Mouse (Mus musculus): ENCODE measurements at regions not wholly inside any gene's neighbourhood (a gene's known extent, or its start where the extent isn't known, plus 50 kb on each side); places are given as distances from the start of the nearest gene placed in this dataset.

GRCm38 (mm10) chr2:118015182-118015581, 96.5 kb upstream of the Thbs1 start:
- H3K4me2 ChIP-seq, result no peak overlapping the region
- ATAC-seq (replicated peaks; ENCODE audit: insufficient number of reproducible peaks, insufficient read depth, low FRiP score, low read depth), result no peak
- no peak overlapping the region for H3K4me3 ChIP-seq
- H3K9ac ChIP-seq, result no peak overlapping the region
- H3K4me1 ChIP-seq (replicated peaks), result no peaks in the 10 kb centered on the region
- 67% methylated on average over 1 of the region's 1 CpGs for WGBS
- no peaks in the 10 kb centered on the region for H3K27me3 ChIP-seq
- H3K27ac ChIP-seq, result no peak overlapping the region
- no peaks in the 10 kb centered on the region for H3K9me3 ChIP-seq (replicated peaks)
- H3K36me3 ChIP-seq, result no peaks in the 10 kb centered on the region

DNA sequence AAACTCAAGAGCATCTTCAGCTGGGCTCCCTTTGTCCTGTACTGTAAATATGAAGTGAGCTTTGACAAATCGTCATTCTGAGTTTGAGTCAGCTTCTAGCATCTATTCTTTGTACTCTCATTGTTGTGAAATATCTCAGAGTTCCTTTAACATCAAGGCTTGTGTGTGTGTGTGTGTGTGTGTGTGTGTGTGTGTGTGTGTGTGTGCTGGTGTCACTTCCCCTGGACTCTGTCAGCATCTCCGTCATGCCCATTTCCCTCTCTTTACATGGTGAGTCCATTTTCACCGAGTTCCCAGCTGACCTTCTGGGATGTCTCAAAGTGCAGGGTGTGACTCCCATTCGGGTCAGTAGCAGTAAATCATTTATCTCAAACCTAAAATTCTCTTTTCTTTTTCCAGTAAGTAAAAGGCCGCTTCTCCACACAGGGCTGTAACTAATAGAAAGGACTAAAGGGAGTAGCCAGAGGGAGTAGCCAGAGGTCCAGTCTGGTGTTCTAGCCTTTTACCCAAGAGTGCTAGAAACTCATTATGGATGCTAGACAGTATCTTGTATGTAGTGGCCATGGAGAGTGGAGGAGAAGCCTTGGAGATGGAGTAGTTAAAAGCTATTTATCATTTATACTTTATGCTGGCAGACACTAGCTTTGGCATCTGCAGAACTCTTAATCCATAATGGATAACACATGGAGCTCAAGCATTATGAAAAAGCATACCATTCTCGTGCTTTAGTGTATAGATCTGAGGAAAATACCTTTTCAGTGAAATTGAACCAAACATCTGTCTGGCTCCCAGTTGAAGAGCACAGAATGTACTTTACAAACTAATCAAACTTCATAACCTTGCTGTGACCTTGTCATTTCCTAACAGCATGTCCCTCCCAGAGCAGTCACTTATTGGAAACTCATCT, 85.6 kb upstream of the Thbs1 start:
- Histone ChIP-seq H3K9ac (no peak overlapping the region), H3K9me3 (replicated peaks) (no peaks in the 10 kb centered on the region), H3K27me3 (no peaks in the 10 kb centered on the region), H3K36me3 (no peaks in the 10 kb centered on the region), H3K4me2 (no peak overlapping the region), H3K27ac (no peak overlapping the region), H3K4me3 (no peak overlapping the region), H3K4me1 (replicated peaks) (no peaks in the 10 kb centered on the region)
- ATAC-seq (replicated peaks; ENCODE audit: insufficient number of reproducible peaks, insufficient read depth, low FRiP score, low read depth), result no peak
- WGBS, result 68% methylated on average over 6 of the region's 6 CpGs

- no peak overlapping the region for H3K4me2 ChIP-seq
- ATAC-seq (replicated peaks; ENCODE audit: insufficient number of reproducible peaks, insufficient read depth, low FRiP score, low read depth), result no peak
- H3K9ac ChIP-seq, result no peak overlapping the region
- H3K4me3 ChIP-seq, result no peak overlapping the region
- H3K36me3 ChIP-seq, result no peaks in the 10 kb centered on the region
- no peaks in the 10 kb centered on the region for H3K4me1 ChIP-seq (replicated peaks)
- peak overlapping the region; percentile 5; the same call in 1 of the 2 replicates for H3K27ac ChIP-seq
- WGBS, result 53% methylated on average over 1 of the region's 1 CpGs
- H3K9me3 ChIP-seq (replicated peaks), result no peaks in the 10 kb centered on the region
- H3K27me3 ChIP-seq, result no peaks in the 10 kb centered on the region
Measured at GRCm38 (mm10) chr2:118028881-118029280, 82.8 kb upstream of the Thbs1 start.

- no peaks in the 10 kb centered on the region for H3K36me3 ChIP-seq
- H3K4me2 ChIP-seq, result no peak overlapping the region
- ATAC-seq (replicated peaks; ENCODE audit: insufficient number of reproducible peaks, insufficient read depth, low FRiP score, low read depth), result no peak
- H3K4me3 ChIP-seq, result no peak overlapping the region
- no peaks in the 10 kb centered on the region for H3K9me3 ChIP-seq (replicated peaks)
- 65% methylated on average over 1 of the region's 1 CpGs for WGBS
- no peak overlapping the region for H3K9ac ChIP-seq
- no peak overlapping the region for H3K27ac ChIP-seq
- no peaks in the 10 kb centered on the region for H3K27me3 ChIP-seq
- no peaks in the 10 kb centered on the region for H3K4me1 ChIP-seq (replicated peaks)
Measured at GRCm38 (mm10) chr2:118029470-118030108, 82.1 kb upstream of the Thbs1 start.

DNA sequence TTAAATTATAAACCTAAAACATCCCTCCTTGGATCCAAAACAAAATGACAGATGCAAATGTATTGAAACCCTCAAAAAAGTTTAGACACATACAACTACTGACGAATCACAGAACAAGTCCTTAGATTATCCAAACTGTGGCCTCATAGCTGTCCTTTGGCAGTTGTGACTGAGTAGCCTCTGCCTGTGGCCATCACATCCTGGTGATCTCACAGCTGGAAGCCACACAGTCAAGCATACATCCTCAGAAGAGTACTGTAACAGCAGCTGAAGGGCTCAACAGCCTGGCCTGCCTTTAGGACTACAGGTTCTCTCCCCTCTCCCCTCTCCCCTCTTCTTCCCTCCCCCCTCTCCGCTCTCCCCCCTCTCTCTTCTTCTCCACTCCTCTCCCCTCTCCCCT, 80.0 kb upstream of the Thbs1 start:
- Histone ChIP-seq H3K4me3 (no peak overlapping the region), H3K4me2 (no peak overlapping the region), H3K9ac (no peak overlapping the region), H3K27ac (no peak overlapping the region), H3K36me3 (no peaks in the 10 kb centered on the region), H3K4me1 (replicated peaks) (no peaks in the 10 kb centered on the region), H3K9me3 (replicated peaks) (no peaks in the 10 kb centered on the region), H3K27me3 (no peaks in the 10 kb centered on the region)
- no peak for ATAC-seq (replicated peaks; ENCODE audit: insufficient number of reproducible peaks, insufficient read depth, low FRiP score, low read depth)
- WGBS, result 81% methylated on average over 2 of the region's 2 CpGs

- Histone ChIP-seq H3K4me3 (no peak overlapping the region), H3K27me3 (no peaks in the 10 kb centered on the region), H3K4me2 (no peak overlapping the region), H3K4me1 (replicated peaks) (no peaks in the 10 kb centered on the region), H3K9ac (no peak overlapping the region), H3K36me3 (no peaks in the 10 kb centered on the region), H3K27ac (no peak overlapping the region), H3K9me3 (replicated peaks) (no peaks in the 10 kb centered on the region)
- WGBS, result 79% methylated on average over 4 of the region's 4 CpGs
- ATAC-seq (replicated peaks; ENCODE audit: insufficient number of reproducible peaks, insufficient read depth, low FRiP score, low read depth), result no peak
Measured at GRCm38 (mm10) chr2:118033377-118033776, 78.3 kb upstream of the Thbs1 start.

DNA sequence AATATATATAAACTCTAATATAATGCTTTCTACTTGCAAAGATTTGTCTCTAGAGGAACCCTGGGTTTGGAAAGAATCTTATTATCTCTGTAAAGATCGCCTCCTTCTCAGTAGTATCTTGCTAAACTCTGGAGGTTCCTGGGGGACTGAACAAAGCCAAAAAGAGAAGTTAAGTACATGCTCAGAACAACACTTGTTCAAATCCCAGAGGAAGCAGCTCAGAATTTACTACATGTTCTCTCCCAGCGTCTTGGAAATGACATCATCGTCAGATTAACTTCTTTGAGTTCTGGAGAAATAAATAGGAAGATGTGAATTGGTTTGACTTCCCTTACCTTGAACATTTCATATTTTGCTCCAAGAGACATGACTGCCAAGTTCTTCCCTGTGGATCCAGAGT, 77.7 kb upstream of the Thbs1 start:
- no peak overlapping the region for H3K9ac ChIP-seq
- 58% methylated on average over 3 of the region's 3 CpGs for WGBS
- H3K4me3 ChIP-seq, result no peak overlapping the region
- peaks cover 5% of the 10 kb centered on the region; the same call in 1 of the 2 replicates for H3K4me1 ChIP-seq (replicated peaks)
- no peaks in the 10 kb centered on the region for H3K36me3 ChIP-seq
- no peaks in the 10 kb centered on the region for H3K27me3 ChIP-seq
- no peak for ATAC-seq (replicated peaks; ENCODE audit: insufficient number of reproducible peaks, insufficient read depth, low FRiP score, low read depth)
- H3K4me2 ChIP-seq, result no peak overlapping the region
- no peak overlapping the region for H3K27ac ChIP-seq
- no peaks in the 10 kb centered on the region for H3K9me3 ChIP-seq (replicated peaks)

DNA sequence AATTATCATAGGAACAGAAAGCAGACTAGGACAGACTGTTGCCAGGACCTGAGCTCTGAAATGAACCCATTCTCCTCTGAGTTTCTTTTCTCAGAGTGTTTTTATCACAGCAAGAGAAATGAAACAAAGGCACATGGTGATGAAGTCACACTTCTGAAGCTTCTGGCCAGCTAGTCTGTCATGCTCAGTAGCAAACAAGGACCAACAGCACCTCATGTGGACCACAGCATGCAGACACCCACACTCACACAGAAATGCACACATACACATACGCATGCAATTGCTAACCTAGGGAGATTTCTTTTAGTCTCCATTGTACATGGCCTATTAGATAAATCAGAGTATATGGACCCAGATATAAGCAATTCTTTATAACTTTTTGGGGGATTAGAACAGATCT, 76.3 kb upstream of the Thbs1 start:
- 96% methylated on average over 1 of the region's 1 CpGs for WGBS
- H3K9ac ChIP-seq, result no peak overlapping the region
- no peak overlapping the region for H3K4me3 ChIP-seq
- no peaks in the 10 kb centered on the region for H3K9me3 ChIP-seq (replicated peaks)
- no peaks in the 10 kb centered on the region for H3K36me3 ChIP-seq
- H3K4me2 ChIP-seq, result no peak overlapping the region
- peaks cover 11% of the 10 kb centered on the region for H3K4me1 ChIP-seq (replicated peaks)
- no peak overlapping the region for H3K27ac ChIP-seq
- no peaks in the 10 kb centered on the region for H3K27me3 ChIP-seq
- no peak for ATAC-seq (replicated peaks; ENCODE audit: insufficient number of reproducible peaks, insufficient read depth, low FRiP score, low read depth)

- no peak overlapping the region for H3K4me3 ChIP-seq
- no peaks in the 10 kb centered on the region for H3K27me3 ChIP-seq
- H3K9ac ChIP-seq, result no peak overlapping the region
- 52% methylated on average over 16 of the region's 16 CpGs for WGBS
- peak; percentile 80 for ATAC-seq (replicated peaks; ENCODE audit: insufficient number of reproducible peaks, insufficient read depth, low FRiP score, low read depth)
- H3K9me3 ChIP-seq (replicated peaks), result no peaks in the 10 kb centered on the region
- peaks cover 11% of the 10 kb centered on the region for H3K4me1 ChIP-seq (replicated peaks)
- no peaks in the 10 kb centered on the region for H3K36me3 ChIP-seq
- H3K27ac ChIP-seq, result peak overlapping the region; percentile 63
- H3K4me2 ChIP-seq, result no peak overlapping the region
Measured at GRCm38 (mm10) chr2:118038859-118039818, 72.5 kb upstream of the Thbs1 start.

- Histone ChIP-seq H3K4me2 (no peak overlapping the region), H3K9me3 (replicated peaks) (no peaks in the 10 kb centered on the region), H3K4me3 (no peak overlapping the region), H3K4me1 (replicated peaks) (peaks cover 11% of the 10 kb centered on the region), H3K9ac (no peak overlapping the region), H3K27ac (peak overlapping the region; percentile 63), H3K27me3 (no peaks in the 10 kb centered on the region), H3K36me3 (no peaks in the 10 kb centered on the region)
- WGBS, result 68% methylated on average over 4 of the region's 4 CpGs
- ATAC-seq (replicated peaks; ENCODE audit: insufficient number of reproducible peaks, insufficient read depth, low FRiP score, low read depth), result no peak
Measured at GRCm38 (mm10) chr2:118039819-118040206, 71.9 kb upstream of the Thbs1 start.
